Mouse (Mus musculus): ENCODE measurements around the gene Sorcs3. TPM values are rescaled to one million over a fixed set of nuclear protein-coding genes. Genes with fewer than 3 reads are reported as not detected.

Sorcs3 gene
- polyA plus RNA-seq, 1 experiment, result not detected

GRCm38 (mm10) chr19:48469791-48470410, 264.1 kb downstream of the Sorcs3 start:
- peaks cover 20% of the 10 kb centered on the region for H3K9me3 ChIP-seq
- no peaks in the 10 kb centered on the region for H3K27me3 ChIP-seq (replicated peaks)

GRCm38 (mm10) chr19:48471927-48472326, 266.1 kb downstream of the Sorcs3 start:
- Histone ChIP-seq H3K36me3 (replicated peaks; ENCODE audit: low read length) (no peaks in the 10 kb centered on the region), H3K4me3 (replicated peaks) (no peak overlapping the region), H3K27me3 (replicated peaks) (no peaks in the 10 kb centered on the region), H3K9me3 (peaks cover 18% of the 10 kb centered on the region), H3K4me1 (no peaks in the 10 kb centered on the region)
- TF ChIP-seq GATA1 (IDR thresholded peaks at IDR 0.05; ENCODE audit: borderline replicate concordance, low read length) (no peak), FLI1 (IDR thresholded peaks at IDR 0.05; ENCODE audit: low read length) (no peak)

More at GRCm38 (mm10) chr19:48469791-48470410, 264.1 kb downstream of the Sorcs3 start:
- TF ChIP-seq FLI1 (IDR thresholded peaks at IDR 0.05; ENCODE audit: low read length) (no peak), GATA1 (IDR thresholded peaks at IDR 0.05; ENCODE audit: borderline replicate concordance, low read length) (no peak)
- Histone ChIP-seq H3K4me3 (replicated peaks) (no peak overlapping the region), H3K4me1 (no peaks in the 10 kb centered on the region), H3K36me3 (replicated peaks; ENCODE audit: low read length) (no peaks in the 10 kb centered on the region)

GRCm38 (mm10) chr19:48475784-48476410, 270.1 kb downstream of the Sorcs3 start:
- H3K4me1 ChIP-seq, result no peaks in the 10 kb centered on the region
- no peak overlapping the region for H3K4me3 ChIP-seq (replicated peaks)
- no peaks in the 10 kb centered on the region for H3K27me3 ChIP-seq (replicated peaks)
- no peaks in the 10 kb centered on the region for H3K36me3 ChIP-seq (replicated peaks; ENCODE audit: low read length)
- peaks cover 17% of the 10 kb centered on the region for H3K9me3 ChIP-seq
- no peak for TF ChIP-seq FLI1 (IDR thresholded peaks at IDR 0.05; ENCODE audit: low read length)
- TF ChIP-seq GATA1 (IDR thresholded peaks at IDR 0.05; ENCODE audit: borderline replicate concordance, low read length), result no peak

- peaks cover 17% of the 10 kb centered on the region; the same call in 1 of the 2 replicates for H3K9me3 ChIP-seq
- H3K36me3 ChIP-seq (replicated peaks; ENCODE audit: low read length), result no peaks in the 10 kb centered on the region
- H3K4me3 ChIP-seq (replicated peaks), result no peak overlapping the region
- TF ChIP-seq GATA1 (IDR thresholded peaks at IDR 0.05; ENCODE audit: borderline replicate concordance, low read length) (no peak), FLI1 (IDR thresholded peaks at IDR 0.05; ENCODE audit: low read length) (no peak)
- H3K4me1 ChIP-seq, result no peaks in the 10 kb centered on the region
- no peaks in the 10 kb centered on the region for H3K27me3 ChIP-seq (replicated peaks)
Measured at GRCm38 (mm10) chr19:48478864-48479263, 273.0 kb downstream of the Sorcs3 start.

- Histone ChIP-seq H3K4me1 (no peaks in the 10 kb centered on the region), H3K4me3 (replicated peaks) (no peak overlapping the region), H3K36me3 (replicated peaks; ENCODE audit: low read length) (no peaks in the 10 kb centered on the region), H3K9me3 (peaks cover 25% of the 10 kb centered on the region; the same call in 1 of the 2 replicates), H3K27me3 (replicated peaks) (no peaks in the 10 kb centered on the region)
- TF ChIP-seq GATA1 (IDR thresholded peaks at IDR 0.05; ENCODE audit: borderline replicate concordance, low read length) (no peak), FLI1 (IDR thresholded peaks at IDR 0.05; ENCODE audit: low read length) (no peak)
Measured at GRCm38 (mm10) chr19:48482946-48483345, 277.1 kb downstream of the Sorcs3 start.

GRCm38 (mm10) chr19:48491111-48491510, 285.3 kb downstream of the Sorcs3 start:
- Histone ChIP-seq H3K4me1 (no peaks in the 10 kb centered on the region), H3K4me3 (replicated peaks) (no peak overlapping the region), H3K9me3 (peaks cover 33% of the 10 kb centered on the region), H3K27me3 (replicated peaks) (no peaks in the 10 kb centered on the region), H3K36me3 (replicated peaks; ENCODE audit: low read length) (no peaks in the 10 kb centered on the region)
- TF ChIP-seq FLI1 (IDR thresholded peaks at IDR 0.05; ENCODE audit: low read length), result no peak
- TF ChIP-seq GATA1 (IDR thresholded peaks at IDR 0.05; ENCODE audit: borderline replicate concordance, low read length), result no peak

- Histone ChIP-seq H3K4me3 (replicated peaks) (no peak overlapping the region), H3K9me3 (peaks cover 10% of the 10 kb centered on the region), H3K4me1 (no peaks in the 10 kb centered on the region), H3K36me3 (replicated peaks; ENCODE audit: low read length) (no peaks in the 10 kb centered on the region), H3K27me3 (replicated peaks) (no peaks in the 10 kb centered on the region)
- TF ChIP-seq GATA1 (IDR thresholded peaks at IDR 0.05; ENCODE audit: borderline replicate concordance, low read length) (no peak), FLI1 (IDR thresholded peaks at IDR 0.05; ENCODE audit: low read length) (no peak)
Measured at GRCm38 (mm10) chr19:48503896-48504620, 298.2 kb downstream of the Sorcs3 start.

- no peaks in the 10 kb centered on the region for H3K36me3 ChIP-seq (replicated peaks; ENCODE audit: low read length)
- H3K27me3 ChIP-seq (replicated peaks), result no peaks in the 10 kb centered on the region
- no peak overlapping the region for H3K4me3 ChIP-seq (replicated peaks)
- H3K4me1 ChIP-seq, result no peaks in the 10 kb centered on the region
- peaks cover 35% of the 10 kb centered on the region for H3K9me3 ChIP-seq
- TF ChIP-seq GATA1 (IDR thresholded peaks at IDR 0.05; ENCODE audit: borderline replicate concordance, low read length) (no peak), FLI1 (IDR thresholded peaks at IDR 0.05; ENCODE audit: low read length) (no peak)
Measured at GRCm38 (mm10) chr19:48523803-48524202, 318.0 kb downstream of the Sorcs3 start.

- Histone ChIP-seq H3K9me3 (peaks cover 34% of the 10 kb centered on the region), H3K4me3 (replicated peaks) (no peak overlapping the region), H3K4me1 (no peaks in the 10 kb centered on the region), H3K27me3 (replicated peaks) (no peaks in the 10 kb centered on the region), H3K36me3 (replicated peaks; ENCODE audit: low read length) (no peaks in the 10 kb centered on the region)
- TF ChIP-seq GATA1 (IDR thresholded peaks at IDR 0.05; ENCODE audit: borderline replicate concordance, low read length) (no peak), FLI1 (IDR thresholded peaks at IDR 0.05; ENCODE audit: low read length) (no peak)
Measured at GRCm38 (mm10) chr19:48524527-48525214, 318.8 kb downstream of the Sorcs3 start.
